Comparison of ENCODE assay signal across 8 mouse cellular contexts in the genomic region with DNA sequence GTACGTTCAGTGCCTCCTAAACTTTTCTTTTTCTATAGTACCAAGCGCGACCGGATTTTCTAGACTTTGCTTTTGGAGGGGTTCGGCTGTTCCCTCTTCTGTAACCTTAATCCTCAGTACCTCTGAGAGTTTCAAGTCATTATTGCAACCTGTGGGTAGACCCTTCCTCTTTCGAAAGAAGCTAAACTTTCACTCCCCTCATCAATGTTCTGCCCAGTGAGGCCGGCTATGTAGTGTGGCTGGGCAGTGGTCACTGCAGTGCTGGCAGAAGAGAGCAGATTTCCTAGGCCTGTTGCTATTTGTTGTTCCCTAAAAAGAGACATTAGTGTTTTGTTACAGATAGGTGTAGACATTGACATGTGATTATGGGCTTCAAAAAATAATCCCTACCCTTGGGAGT. TPM values are rescaled to one million over a fixed set of nuclear protein-coding genes. Genes with fewer than 3 reads are reported as not detected.
DNase-seq lines count a peak whose midpoint lies in the region; ATAC-seq and TF ChIP-seq lines count a peak whose summit lies in the region.

No protein-coding gene starts in this region.

- no peak for TF ChIP-seq CTCF in heart, postnatal 0 days (IDR thresholded peaks at IDR 0.05; ENCODE audit: low read depth)
- TF ChIP-seq CTCF in MEL (IDR thresholded peaks at IDR 0.05 in 2 of 3, conservative IDR thresholded peaks at IDR 0.05 in 1 of 3; ENCODE audit: control insufficient read depth in 1 of 3, insufficient read depth in 1 of 3, low read depth in 2 of 3, low read length in 3 of 3, poor library complexity in 1 of 3, severe bottlenecking in 1 of 3) = no peak

- peak overlapping the region; percentile 73 for H3K4me2 ChIP-seq in heart, postnatal 0 days (ENCODE audit: low read depth, low read length)

- H3K36me3 ChIP-seq in heart, postnatal 0 days (replicated peaks; ENCODE audit: control insufficient read depth, insufficient read depth, low read length) = no peaks in the 10 kb centered on the region
- H3K36me3 ChIP-seq in MEL (ENCODE audit: control insufficient read depth in 1 of 2, insufficient read depth in 2 of 2, low read length in 2 of 2) = peaks cover 0 to 9% of the 10 kb centered on the region in 2 experiments; a peak in 2 of 4 replicates
- H3K36me3 ChIP-seq in hindbrain, embryonic 10.5 days = no peaks in the 10 kb centered on the region

- peak overlapping the region; percentile 77 for H3K27ac ChIP-seq in heart, postnatal 0 days (ENCODE audit: low read depth)
- H3K27ac ChIP-seq in MEL (ENCODE audit: control insufficient read depth, low read depth, low read length) = no peak overlapping the region
- no peak overlapping the region for H3K27ac ChIP-seq in hindbrain, embryonic 10.5 days

- H3K79me2 ChIP-seq in MEL (ENCODE audit: control insufficient read depth, insufficient read depth, low read length, poor library complexity) = peaks cover 5% of the 10 kb centered on the region

- no peak for TF ChIP-seq RAD21 in MEL (IDR thresholded peaks at IDR 0.05; ENCODE audit: low read depth, low read length)

- no peaks in the 10 kb centered on the region for H3K27me3 ChIP-seq in heart, postnatal 0 days (ENCODE audit: control insufficient read depth, insufficient read depth, low read length)
- no peaks in the 10 kb centered on the region for H3K27me3 ChIP-seq in MEL (ENCODE audit: control insufficient read depth in 1 of 2, insufficient read depth in 2 of 2, low read length in 2 of 2)
- H3K27me3 ChIP-seq in hindbrain, embryonic 10.5 days (ENCODE audit: insufficient read depth, poor library complexity, severe bottlenecking) = peaks cover 15% of the 10 kb centered on the region

- WGBS in heart, postnatal 0 days = 47% methylated on average over 7 of the region's 7 CpGs
- WGBS in hindbrain, embryonic 10.5 days = 67% methylated on average over 7 of the region's 7 CpGs

- ATAC-seq in heart, postnatal 0 days (ENCODE audit: insufficient read depth, low read depth) = no peak
- ATAC-seq in megakaryocyte progenitor cell, adult 5-6 weeks (replicated peaks; ENCODE audit: poor library complexity) = peak; percentile 10; the same call in 1 of the 2 replicates
- no peak for ATAC-seq in erythroid progenitor cell, adult 5-6 weeks (replicated peaks; ENCODE audit: low FRiP score, poor library complexity, severe bottlenecking)

- no peak for TF ChIP-seq EP300 in heart, postnatal 0 days (IDR thresholded peaks at IDR 0.05; ENCODE audit: low read depth)
- TF ChIP-seq EP300 in MEL (IDR thresholded peaks at IDR 0.05; ENCODE audit: low read depth in 1 of 2, low read length in 2 of 2) = no peak

- no peaks in the 10 kb centered on the region for H3K4me1 ChIP-seq in heart, postnatal 0 days (ENCODE audit: control insufficient read depth, insufficient read depth)
- H3K4me1 ChIP-seq in MEL (ENCODE audit: control insufficient read depth in 1 of 2, insufficient read depth in 2 of 2, low read length in 2 of 2) = peaks cover 5 to 11% of the 10 kb centered on the region in 2 experiments
- H3K4me1 ChIP-seq in hindbrain, embryonic 10.5 days (replicated peaks) = peaks cover 7% of the 10 kb centered on the region; the same call in 1 of the 2 replicates

- H3K9me3 ChIP-seq in heart, postnatal 0 days (replicated peaks; ENCODE audit: control insufficient read depth, low read length) = no peaks in the 10 kb centered on the region
- H3K9me3 ChIP-seq in MEL (replicated peaks; ENCODE audit: insufficient read depth, low read length) = no peaks in the 10 kb centered on the region
- no peaks in the 10 kb centered on the region for H3K9me3 ChIP-seq in hindbrain, embryonic 10.5 days

- H3K4me3 ChIP-seq in heart, postnatal 0 days (ENCODE audit: low read depth, low read length) = peak overlapping the region; percentile 73
- H3K4me3 ChIP-seq in MEL (ENCODE audit: control insufficient read depth in 1 of 2, insufficient read depth in 1 of 2, low read depth in 2 of 2, low read length in 2 of 2) = peak overlapping the region; percentile 94 to 99
- peak overlapping the region; percentile 72 for H3K4me3 ChIP-seq in hindbrain, embryonic 10.5 days

- no peak for TF ChIP-seq POLR2A in MEL (IDR thresholded peaks at IDR 0.05; ENCODE audit: control insufficient read depth in 1 of 2, insufficient read depth in 1 of 2, low read depth in 1 of 2, low read length in 2 of 2, poor library complexity in 1 of 2)

- H3K9ac ChIP-seq in heart, postnatal 0 days (replicated peaks; ENCODE audit: low read depth, low read length) = peak overlapping the region; percentile 62
- peak overlapping the region; percentile 59 for H3K9ac ChIP-seq in MEL (ENCODE audit: control insufficient read depth, low read depth, low read length, poor library complexity, severe bottlenecking)

- DNase-seq in heart, postnatal 0 days (ENCODE audit: low spot score) = no peak
- no peak for DNase-seq in heart, adult 8-10 months (ENCODE audit: low spot score)
- DNase-seq in MEL (ENCODE audit: low read depth, low spot score) = no peak
- DNase-seq in hindbrain, embryonic 10.5 days (ENCODE audit: low spot score) = no peak
- DNase-seq in thymus, postnatal 14 days = no peak
- no peak for DNase-seq in yolk sac, embryonic 10.5 days (ENCODE audit: low spot score)

TF ChIP-seq in MEL, 35 proteins besides CTCF, POLR2A, EP300 and RAD21:
- no peak for TF ChIP-seq MYB (IDR thresholded peaks at IDR 0.05; ENCODE audit: low read depth, low read length)
- no peak for TF ChIP-seq MXI1 (IDR thresholded peaks at IDR 0.05; ENCODE audit: low read depth, low read length)
- TF ChIP-seq MEF2A (IDR thresholded peaks at IDR 0.05; ENCODE audit: extremely low read depth, insufficient replicate concordance, low read depth, low read length, poor library complexity, severe bottlenecking) = no peak
- TF ChIP-seq MYC (IDR thresholded peaks at IDR 0.05; ENCODE audit: low read depth, low read length) = no peak
- TF ChIP-seq ELF1 (IDR thresholded peaks at IDR 0.05; ENCODE audit: low read depth, low read length) = no peak
- TF ChIP-seq TCF12 (IDR thresholded peaks at IDR 0.05; ENCODE audit: low read depth, low read length) = no peak
- no peak for TF ChIP-seq SMC3 (IDR thresholded peaks at IDR 0.05; ENCODE audit: low read depth, low read length)
- no peak for TF ChIP-seq NELFE (IDR thresholded peaks at IDR 0.05; ENCODE audit: low read depth, low read length)
- no peak for TF ChIP-seq JUND (IDR thresholded peaks at IDR 0.05; ENCODE audit: low read depth, low read length)
- no peak for TF ChIP-seq CHD2 (IDR thresholded peaks at IDR 0.05; ENCODE audit: low read length)
- TF ChIP-seq TAL1 (IDR thresholded peaks at IDR 0.05; ENCODE audit: low read length) = no peak
- no peak for TF ChIP-seq MAX (IDR thresholded peaks at IDR 0.05; ENCODE audit: low read length)
- TF ChIP-seq KAT2A (conservative IDR thresholded peaks at IDR 0.05; ENCODE audit: low read depth, low read length) = no peak
- no peak for TF ChIP-seq ETS1 (IDR thresholded peaks at IDR 0.05; ENCODE audit: low read depth, low read length)
- TF ChIP-seq POLR2AphosphoS5 (IDR thresholded peaks at IDR 0.05; ENCODE audit: borderline replicate concordance, low read depth, low read length) = no peak
- no peak for TF ChIP-seq GATA1 (IDR thresholded peaks at IDR 0.05; ENCODE audit: low read depth, low read length)
- no peak for TF ChIP-seq TBP (IDR thresholded peaks at IDR 0.05; ENCODE audit: low read depth, low read length)
- TF ChIP-seq ZC3H11A (IDR thresholded peaks at IDR 0.05; ENCODE audit: low read depth, low read length) = no peak

RNA-seq across cellular contexts. Expression of gene Gca, which starts 0.8 kb away (rescaled TPM):
- total RNA-seq in heart, postnatal 0 days (2014; rRNA removed; ENCODE audit: low replicate concordance) = 4.9 and 6.1 TPM in 2 replicates
- 17.8 and 18.5 TPM in 2 replicates for polyA plus RNA-seq in heart, postnatal 0 days (2015; fragmentation: Nextera tagmentation; extraction: Ambion mirVana)
- total RNA-seq in heart, adult 8-10 months (2022) = 10 to 100 TPM; 19.5 to 37.3 (median 27.3) TPM
- 6.2 and 9.0 TPM in 2 replicates for total RNA-seq in MEL (2012; rRNA removed)
- 10 to 100 TPM in 1 of 2 experiments, not detected in 1; 17.9 TPM for polyA plus RNA-seq in MEL (2012; ENCODE audit: insufficient read depth in 1 of 2, insufficient read length in 2 of 2, low read depth in 1 of 2, low replicate concordance in 2 of 2, missing spikeins in 1 of 2)
- polyA plus RNA-seq in hindbrain, embryonic 10.5 days (2016; fragmentation: Nextera tagmentation; extraction: Ambion mirVana) = 2.2 and 2.3 TPM in 2 replicates
- total RNA-seq in megakaryocyte progenitor cell, adult 5-6 weeks (2015) = 46.7 and 52.3 TPM in 2 replicates
- total RNA-seq in megakaryocyte progenitor cell, adult 5-6 weeks (2017) = 17.3 and 28.6 TPM in 2 replicates
- total RNA-seq in erythroid progenitor cell, adult 5-6 weeks (2015; ENCODE audit: low replicate concordance) = 14.7 and 19.8 TPM in 2 replicates
- total RNA-seq in erythroid progenitor cell, adult 5-6 weeks (2017; ENCODE audit: low replicate concordance) = 3.5 and 6.9 TPM in 2 replicates

RNA-seq across cellular contexts. Expression of gene Ifih1, which starts 18.8 kb away (rescaled TPM):
- total RNA-seq in heart, postnatal 0 days (2014; rRNA removed; ENCODE audit: low replicate concordance) = 3.2 and 4.3 TPM in 2 replicates
- polyA plus RNA-seq in heart, postnatal 0 days (2015; fragmentation: Nextera tagmentation; extraction: Ambion mirVana) = 2.1 TPM in 2 replicates
- 1 to 10 TPM; 4.7 to 8.1 (median 6.3) TPM for total RNA-seq in heart, adult 8-10 months (2022)
- total RNA-seq in MEL (2012; rRNA removed) = 11.4 and 12.8 TPM in 2 replicates
- polyA plus RNA-seq in MEL (2012; ENCODE audit: insufficient read depth in 1 of 2, insufficient read length in 2 of 2, low read depth in 1 of 2, low replicate concordance in 2 of 2, missing spikeins in 1 of 2) = 10 to 100 TPM; 41.5 to 71.9 TPM
- polyA plus RNA-seq in hindbrain, embryonic 10.5 days (2016; fragmentation: Nextera tagmentation; extraction: Ambion mirVana) = 0.61 and 0.90 TPM in 2 replicates
- 13.0 and 16.8 TPM in 2 replicates for total RNA-seq in megakaryocyte progenitor cell, adult 5-6 weeks (2015)
- 14.4 and 21.1 TPM in 2 replicates for total RNA-seq in megakaryocyte progenitor cell, adult 5-6 weeks (2017)
- 24.3 and 37.1 TPM in 2 replicates for total RNA-seq in erythroid progenitor cell, adult 5-6 weeks (2015; ENCODE audit: low replicate concordance)
- total RNA-seq in erythroid progenitor cell, adult 5-6 weeks (2017; ENCODE audit: low replicate concordance) = 28.7 and 38.0 TPM in 2 replicates
